Mouse (Mus musculus) yolk sac, embryonic 10.5 days (tissue): ENCODE measurements around the gene Ankrd31.
"Not testable (repeated sequence)": the region's sequence is repeated elsewhere in the genome, so short reads cannot be mapped to it uniquely, and the experiment has no call there.

Experiments
- DNase-seq: peaks from one replicate; pipeline ENCODE4 v3.0.0-alpha.2; 2017; ENCODE audit warnings: low spot score

Ankrd31 gene

GRCm38 (mm10) chr13:96939680-96940079 lies 191.6 kb downstream of the Ankrd31 start:
- no peak for DNase-seq

GRCm38 (mm10) chr13:96941481-96941880 lies 193.4 kb downstream of the Ankrd31 start:
- not testable (repeated sequence) for DNase-seq

- DNase-seq: no peak
Measured at GRCm38 (mm10) chr13:96943571-96943970, 195.5 kb downstream of the Ankrd31 start.

- DNase-seq: no peak
Measured at GRCm38 (mm10) chr13:96945748-96946147, 197.7 kb downstream of the Ankrd31 start.

- DNase-seq: no peak
Measured at GRCm38 (mm10) chr13:96947722-96948121, 199.7 kb downstream of the Ankrd31 start.

- no peak for DNase-seq
Measured at GRCm38 (mm10) chr13:96951880-96952279, 203.8 kb downstream of the Ankrd31 start.

- no peak for DNase-seq
Measured at GRCm38 (mm10) chr13:96956466-96956865, 208.4 kb downstream of the Ankrd31 start.
